Mouse (Mus musculus) hindbrain, embryonic 13.5 days (tissue): ENCODE measurements around the gene Pkn1. TPM values are rescaled to one million over a fixed set of nuclear protein-coding genes. Genes with fewer than 3 reads are reported as not detected.

Experiments used
- ATAC-seq: fragments of 200-750 bp; cut with Nextera tagmentation; 2 replicates; pipeline ENCODE4 v1.8.0; 2017; ENCODE audit warnings: moderate TSS enrichment; ENCODE audit not compliant: low FRiP score
- H3K27ac ChIP-seq: fragments of 300-500 bp; sonication (generic); 2 replicates; pipeline ENCODE4 v1.5.1; 2015; ENCODE audit warnings: inconsistent platforms, mild to moderate bottlenecking, moderate library complexity
- H3K27me3 ChIP-seq: fragments of 300-500 bp; sonication (generic); 2 replicates; pipeline ENCODE4 v1.6.1; 2015; ENCODE audit warnings: mild to moderate bottlenecking, inconsistent platforms
- H3K36me3 ChIP-seq: fragments of 300-500 bp; sonication (generic); 2 replicates; pipeline ENCODE4 v1.6.1; 2015; ENCODE audit warnings: mild to moderate bottlenecking, inconsistent platforms
- H3K4me1 ChIP-seq: fragments of 300-500 bp; sonication (generic); replicated peaks from 2 replicates; pipeline ENCODE4 v1.6.1; 2015; ENCODE audit warnings: inconsistent platforms
- H3K4me2 ChIP-seq: fragments of 300-500 bp; sonication (generic); 2 replicates; pipeline ENCODE4 v1.6.1; 2015; ENCODE audit warnings: inconsistent platforms, mild to moderate bottlenecking, moderate library complexity
- H3K4me3 ChIP-seq: fragments of 300-500 bp; sonication (generic); 2 replicates; pipeline ENCODE4 v1.5.1; 2015; ENCODE audit warnings: mild to moderate bottlenecking, inconsistent platforms
- H3K9ac ChIP-seq: fragments of 300-500 bp; sonication (generic); 2 replicates; pipeline ENCODE4 v1.6.1; 2015; ENCODE audit warnings: mild to moderate bottlenecking, inconsistent platforms
- H3K9me3 ChIP-seq: fragments of 300-500 bp; sonication (generic); 2 replicates; pipeline ENCODE4 v1.6.1; 2016; ENCODE audit warnings: inconsistent platforms
- WGBS: fragments of 180-500 bp; shearing (Covaris S2); methylation state at CpG from one replicate; pipeline ENCODE4 v1.1.7; 2015; 5-methylcytosine and 5-hydroxymethylcytosine counted together
- polyA plus RNA-seq: library from polyadenylated mRNA; unstranded; fragments of >200 nt; fragmentation: Nextera tagmentation; extraction: Ambion mirVana; gene quantifications from 2 replicates; pipeline ENCODE4 v1.2.1, GENCODE M21; 2015

Pkn1 gene
- polyA plus RNA-seq, 1 experiment from 2014 or later: 23.7 TPM

DNA sequence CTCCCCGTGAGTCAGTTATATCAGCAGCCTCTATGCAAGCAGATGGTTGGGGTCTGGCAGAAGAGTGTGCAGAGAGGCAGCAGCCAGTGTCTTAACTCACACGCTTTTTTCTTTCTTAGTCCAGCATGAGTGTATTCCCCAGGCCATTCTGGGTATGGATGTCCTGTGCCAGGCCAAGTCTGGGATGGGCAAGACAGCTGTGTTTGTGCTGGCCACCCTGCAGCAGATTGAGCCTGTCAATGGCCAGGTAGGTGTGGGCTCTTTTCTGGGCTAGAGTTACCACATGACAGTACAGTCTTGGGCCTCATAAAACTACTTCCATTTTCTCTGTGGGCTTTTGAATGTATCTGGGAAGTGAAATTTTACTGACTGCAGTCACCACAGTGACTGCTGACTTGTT, 20.7 kb upstream of the Pkn1 start:
- Histone ChIP-seq H3K27ac (no peak overlapping the region), H3K36me3 (peaks cover 54% of the 10 kb centered on the region), H3K27me3 (no peaks in the 10 kb centered on the region), H3K9ac (no peak overlapping the region), H3K9me3 (no peaks in the 10 kb centered on the region), H3K4me2 (no peak overlapping the region), H3K4me1 (peaks cover 23% of the 10 kb centered on the region), H3K4me3 (no peak overlapping the region)
- ATAC-seq: no peak
- WGBS: 88% methylated on average over 2 of the region's 2 CpGs

DNA sequence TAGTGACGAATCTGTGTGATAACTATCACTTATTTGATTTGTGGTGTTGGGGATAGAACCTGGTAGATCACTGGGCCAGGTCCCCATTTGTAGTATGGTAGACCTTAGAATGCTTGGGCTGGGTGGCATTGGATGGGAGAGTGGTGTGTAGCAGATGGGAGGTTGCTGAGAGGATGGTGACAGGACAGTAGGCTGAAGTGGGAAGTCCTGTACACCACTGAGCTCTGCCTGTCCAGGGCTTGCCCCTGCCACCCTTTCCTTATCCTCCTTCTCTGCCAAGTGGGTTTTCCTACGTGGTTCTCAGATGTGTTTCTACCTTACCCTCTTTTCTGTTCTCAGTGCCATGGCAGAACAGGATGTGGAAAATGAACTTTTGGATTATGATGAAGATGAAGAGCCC, 20.1 kb upstream of the Pkn1 start:
- Histone ChIP-seq H3K9ac (no peak overlapping the region), H3K36me3 (peaks cover 48% of the 10 kb centered on the region), H3K27ac (no peak overlapping the region), H3K9me3 (no peaks in the 10 kb centered on the region), H3K4me3 (no peak overlapping the region), H3K27me3 (no peaks in the 10 kb centered on the region), H3K4me1 (peaks cover 23% of the 10 kb centered on the region), H3K4me2 (no peak overlapping the region)
- no peak for ATAC-seq
- WGBS: 99% methylated on average over 2 of the region's 2 CpGs

DNA sequence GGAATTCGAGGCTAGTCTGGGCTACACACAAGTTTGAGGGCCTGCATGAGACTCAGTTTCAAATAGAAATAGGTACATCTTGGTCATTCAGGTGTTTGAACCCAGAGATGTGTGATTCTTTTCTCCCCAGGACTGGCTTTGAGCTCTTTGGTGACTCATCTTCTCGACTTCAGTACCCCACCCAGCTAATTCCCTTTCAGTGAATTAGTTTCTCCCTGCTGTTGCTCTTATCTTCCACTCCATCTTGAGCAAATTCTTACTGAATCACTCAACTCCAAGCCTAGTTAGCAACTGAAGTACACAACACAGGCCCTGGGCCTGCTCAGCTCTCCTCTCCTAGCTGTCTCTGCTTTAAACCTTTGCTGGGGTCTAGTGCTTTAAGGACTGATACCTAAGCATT, 17.6 kb upstream of the Pkn1 start:
- 72% methylated on average over 2 of the region's 2 CpGs for WGBS
- peak overlapping the region; percentile 95 for H3K4me2 ChIP-seq

DNA sequence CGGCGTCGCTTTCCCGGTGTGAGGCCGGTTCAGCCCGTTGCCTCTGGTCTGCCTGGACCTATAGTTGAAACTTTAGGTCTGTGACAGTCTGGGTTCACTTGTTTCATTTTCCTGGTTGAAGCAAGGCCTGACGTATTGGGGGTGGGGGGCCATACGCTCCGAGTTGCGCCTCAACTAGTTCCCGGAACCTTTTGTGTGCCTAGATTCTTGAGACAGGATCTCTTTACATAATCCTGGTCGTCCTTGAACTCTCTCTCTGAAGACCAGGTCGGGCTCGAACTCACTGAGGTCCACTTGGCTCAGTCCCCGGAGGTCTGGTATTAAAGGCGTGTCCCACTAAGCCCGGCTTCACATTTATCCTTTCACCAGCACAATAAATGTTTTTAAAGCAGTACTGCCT, 16.8 kb upstream of the Pkn1 start:
- ATAC-seq: no peak
- Histone ChIP-seq H3K27me3 (no peaks in the 10 kb centered on the region; the same call in 1 of the 2 replicates), H3K27ac (peak overlapping the region; percentile 94), H3K4me2 (peak overlapping the region; percentile 95), H3K9ac (peak overlapping the region; percentile 80), H3K9me3 (no peaks in the 10 kb centered on the region), H3K4me3 (peak overlapping the region; percentile 88), H3K4me1 (peaks cover 23% of the 10 kb centered on the region), H3K36me3 (peaks cover 15% of the 10 kb centered on the region)
- 2% methylated on average over 17 of the region's 17 CpGs for WGBS

More for the DNA sequence above, 17.6 kb upstream of the Pkn1 start:
- Histone ChIP-seq H3K27ac (no peak overlapping the region), H3K4me3 (peak overlapping the region; percentile 88), H3K27me3 (no peaks in the 10 kb centered on the region; the same call in 1 of the 2 replicates), H3K36me3 (peaks cover 23% of the 10 kb centered on the region), H3K9ac (peak overlapping the region; percentile 80; the same call in 1 of the 2 replicates), H3K9me3 (no peaks in the 10 kb centered on the region), H3K4me1 (peaks cover 23% of the 10 kb centered on the region)
- ATAC-seq: no peak

DNA sequence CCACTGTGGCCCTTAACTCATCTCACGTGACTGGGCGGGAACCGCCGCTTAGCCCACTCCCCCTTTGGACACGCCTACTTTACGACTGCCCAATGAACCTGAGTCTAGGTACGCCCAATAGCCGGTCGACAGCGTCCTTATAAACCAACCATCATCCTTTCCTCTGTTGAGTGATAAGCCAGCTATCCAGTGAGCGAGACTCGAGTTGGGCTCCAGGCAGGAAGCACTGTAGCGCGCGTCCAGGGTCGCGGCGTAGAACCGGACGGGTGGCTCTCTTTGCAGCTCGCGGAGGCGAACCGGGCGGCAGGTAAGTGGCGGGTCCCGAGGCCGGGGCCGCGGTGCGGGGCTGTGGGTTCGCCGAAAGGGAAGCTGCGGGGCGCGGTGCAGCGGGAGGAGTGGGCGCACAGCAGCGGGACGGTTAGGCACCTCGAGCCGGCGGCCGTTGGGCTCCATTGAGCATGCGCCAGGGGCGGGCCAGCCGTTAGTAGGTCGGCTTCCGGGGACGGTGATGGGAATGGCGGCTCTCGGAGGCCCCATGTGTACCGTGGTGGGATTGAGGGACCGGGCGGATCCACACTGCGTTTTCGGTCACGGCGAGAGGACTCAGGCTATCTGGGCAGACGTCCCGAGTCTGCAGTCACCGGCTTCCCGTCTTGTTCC, 16.2 kb upstream of the Pkn1 start, which contains the start of gene Ddx39:
Gene Ddx39, plus strand, starts transcription at position 147 of the 660 bp plus-strand sequence.
- WGBS: under 1% methylated on average over 63 of the region's 63 CpGs
- peaks cover 9% of the 10 kb centered on the region for H3K36me3 ChIP-seq
- H3K4me2 ChIP-seq: peak within 1 kb of the TSS; percentile 95
- H3K27me3 ChIP-seq: no peaks in the 10 kb centered on the region; the same call in 1 of the 2 replicates
- no peaks in the 10 kb centered on the region for H3K9me3 ChIP-seq
- peak within 1 kb of the TSS; percentile 80 for H3K9ac ChIP-seq
- peaks cover 23% of the 10 kb centered on the region for H3K4me1 ChIP-seq
- ATAC-seq: peak; percentile 100
- peak within 1 kb of the TSS; percentile 94 for H3K27ac ChIP-seq
- H3K4me3 ChIP-seq: peak within 1 kb of the TSS; percentile 88

DNA sequence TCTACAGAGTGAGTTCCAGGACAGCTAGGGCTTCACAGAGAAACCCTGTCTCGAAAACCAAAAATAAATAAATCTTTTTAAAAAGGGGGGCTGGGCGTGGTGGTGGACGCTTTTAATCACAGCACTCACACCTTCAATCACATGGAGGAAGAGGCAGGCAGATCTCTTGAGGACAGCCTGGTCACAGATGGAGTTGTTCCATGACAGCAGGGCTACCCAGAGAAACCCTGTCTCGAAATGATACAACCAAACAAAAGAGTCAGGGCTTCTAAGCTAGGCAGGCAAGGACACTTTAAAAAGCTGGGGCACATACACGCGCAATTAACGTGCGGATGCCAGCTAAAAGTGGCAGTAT, 15.7 kb upstream of the Pkn1 start:
- H3K27me3 ChIP-seq: no peaks in the 10 kb centered on the region; the same call in 1 of the 2 replicates
- peak overlapping the region; percentile 51 for H3K4me2 ChIP-seq
- H3K4me3 ChIP-seq: peak overlapping the region; percentile 88
- no peak overlapping the region for H3K9ac ChIP-seq
- H3K9me3 ChIP-seq: no peaks in the 10 kb centered on the region
- H3K36me3 ChIP-seq: peaks cover 4% of the 10 kb centered on the region
- H3K4me1 ChIP-seq: peaks cover 23% of the 10 kb centered on the region
- no peak; the same call in 1 of the 2 replicates for ATAC-seq
- 18% methylated on average over 8 of the region's 8 CpGs for WGBS
- H3K27ac ChIP-seq: peak overlapping the region; percentile 46; the same call in 1 of the 2 replicates

DNA sequence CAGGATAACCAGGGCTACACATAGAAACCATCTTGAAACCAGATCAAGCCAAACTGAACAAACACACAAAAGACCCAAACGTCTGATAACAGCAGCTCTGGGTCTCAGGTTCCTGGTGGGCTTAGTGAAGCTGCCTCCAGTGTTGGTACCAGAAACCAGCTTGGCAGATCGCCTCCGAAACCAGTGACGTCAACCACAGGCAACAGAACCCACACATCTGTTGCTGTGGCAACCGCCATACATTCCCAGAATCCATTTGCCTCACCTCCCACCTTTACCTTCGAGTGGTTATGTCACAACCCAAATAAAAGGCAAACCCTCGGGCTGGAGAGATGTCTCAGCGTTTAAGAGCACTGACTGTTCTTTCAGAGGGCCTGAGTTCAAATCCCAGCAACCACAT, 8.6 kb upstream of the Pkn1 start:
- WGBS: 79% methylated on average over 8 of the region's 8 CpGs
- H3K27me3 ChIP-seq: no peaks in the 10 kb centered on the region
- no peak overlapping the region for H3K9ac ChIP-seq
- no peak overlapping the region for H3K4me2 ChIP-seq
- H3K27ac ChIP-seq: no peak overlapping the region
- no peak for ATAC-seq
- H3K9me3 ChIP-seq: no peaks in the 10 kb centered on the region
- no peak overlapping the region for H3K4me3 ChIP-seq
- H3K36me3 ChIP-seq: no peaks in the 10 kb centered on the region
- no peaks in the 10 kb centered on the region for H3K4me1 ChIP-seq

DNA sequence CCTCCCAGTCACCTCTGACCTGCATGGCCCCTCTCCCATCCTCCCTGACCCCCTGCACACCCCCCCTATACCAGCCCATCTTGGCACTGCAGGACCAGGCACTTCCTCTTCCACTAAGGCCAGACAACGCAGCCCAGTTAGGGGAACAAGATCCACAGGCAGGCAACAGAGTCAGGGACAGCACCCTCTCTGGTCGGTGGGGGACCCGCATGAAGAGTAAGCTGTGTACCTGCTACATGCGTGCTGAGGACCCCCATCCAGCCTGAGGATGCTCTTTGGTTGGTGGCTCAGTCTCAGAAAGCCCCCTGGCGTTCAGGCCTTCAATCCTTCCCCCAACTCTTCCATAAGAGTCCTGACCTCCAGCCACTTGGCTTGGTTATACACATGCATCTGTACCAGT, 7.4 kb upstream of the Pkn1 start:
- Histone ChIP-seq H3K4me3 (no peak overlapping the region), H3K4me1 (no peaks in the 10 kb centered on the region), H3K9me3 (no peaks in the 10 kb centered on the region), H3K27ac (no peak overlapping the region), H3K36me3 (no peaks in the 10 kb centered on the region), H3K9ac (no peak overlapping the region), H3K4me2 (no peak overlapping the region), H3K27me3 (no peaks in the 10 kb centered on the region)
- ATAC-seq: no peak
- WGBS: 56% methylated on average over 5 of the region's 5 CpGs

DNA sequence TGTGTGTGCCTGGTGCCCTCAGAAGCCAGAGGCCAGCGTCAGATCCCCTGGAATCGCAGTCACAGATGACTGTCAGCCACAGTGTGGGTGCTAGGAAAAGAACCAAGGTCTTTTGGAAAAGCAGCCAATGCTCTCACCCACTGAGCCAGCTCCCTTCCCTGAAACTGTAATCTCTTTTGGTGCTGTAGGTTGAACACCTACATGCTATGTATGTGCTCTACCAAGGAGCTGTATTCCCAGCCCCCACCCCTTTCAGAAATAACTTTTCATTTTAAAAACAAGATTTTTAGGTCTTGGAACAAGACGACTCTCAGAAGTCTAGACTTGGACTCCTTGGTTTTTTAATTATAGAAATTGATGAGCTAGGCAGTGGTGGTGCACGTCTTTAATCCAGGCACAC, 4.4 kb upstream of the Pkn1 start:
- ATAC-seq: no peak
- WGBS: 82% methylated on average over 4 of the region's 4 CpGs
- H3K9me3 ChIP-seq: no peaks in the 10 kb centered on the region
- no peaks in the 10 kb centered on the region for H3K36me3 ChIP-seq
- no peaks in the 10 kb centered on the region for H3K27me3 ChIP-seq
- H3K27ac ChIP-seq: no peak overlapping the region
- H3K4me2 ChIP-seq: no peak overlapping the region
- peaks cover 15% of the 10 kb centered on the region for H3K4me1 ChIP-seq
- H3K9ac ChIP-seq: no peak overlapping the region
- H3K4me3 ChIP-seq: no peak overlapping the region

DNA sequence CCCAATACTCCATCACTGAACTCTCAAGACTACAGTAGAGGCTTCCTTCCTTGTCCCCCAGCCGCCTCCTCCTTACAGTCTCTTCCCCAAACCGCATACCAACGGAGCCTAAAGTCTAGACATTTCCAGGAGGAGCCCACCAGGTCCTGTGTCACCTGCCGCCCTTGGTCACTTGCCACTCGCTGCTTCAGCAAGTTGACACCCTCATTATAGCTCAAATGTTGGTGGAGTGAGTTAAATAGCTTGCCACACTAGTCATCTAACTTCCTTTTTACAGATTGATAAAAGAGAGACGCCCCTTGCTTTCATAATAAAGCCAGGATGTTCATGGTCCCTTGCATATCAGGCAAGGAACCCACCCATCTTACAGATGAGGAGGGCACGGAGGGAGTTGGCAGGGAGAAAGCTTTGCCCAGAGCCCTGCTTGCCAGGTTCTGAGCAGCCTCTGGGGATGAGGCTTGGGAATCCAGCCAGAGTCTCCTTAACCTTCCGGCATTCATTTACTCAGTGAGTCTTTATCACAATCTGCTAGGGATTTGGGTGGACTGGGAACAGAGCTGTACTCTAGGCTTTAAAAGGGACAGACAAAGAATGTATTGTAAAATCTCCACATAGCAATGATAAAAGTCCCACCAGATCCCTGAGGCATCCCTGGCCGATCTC, 1.6 kb upstream of the Pkn1 start:
- Histone ChIP-seq H3K9me3 (no peaks in the 10 kb centered on the region), H3K36me3 (no peaks in the 10 kb centered on the region), H3K27ac (no peak overlapping the region), H3K4me3 (no peak overlapping the region), H3K4me2 (no peak overlapping the region), H3K4me1 (peaks cover 36% of the 10 kb centered on the region), H3K27me3 (no peaks in the 10 kb centered on the region), H3K9ac (no peak overlapping the region)
- WGBS: 85% methylated on average over 9 of the region's 9 CpGs
- ATAC-seq: no peak

DNA sequence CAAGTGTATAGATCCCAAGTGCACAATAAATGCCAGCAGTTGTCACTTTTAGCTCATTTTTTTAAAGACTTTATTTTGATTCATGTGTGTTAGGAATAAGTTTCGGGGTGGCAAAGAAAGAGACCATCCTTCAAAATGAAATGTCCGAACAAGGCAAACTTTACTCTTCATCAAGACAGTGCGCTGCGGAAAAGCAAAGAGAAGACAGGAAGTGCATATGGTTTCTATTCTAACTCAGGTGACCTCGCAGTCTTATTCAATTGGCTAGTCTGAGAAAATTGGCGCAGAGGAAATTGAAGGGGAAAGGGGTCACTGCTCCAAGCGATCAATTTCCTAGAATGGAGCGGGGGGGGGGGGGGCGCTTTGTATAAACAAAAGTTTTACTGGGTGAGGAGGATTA, 587 bp upstream of the Pkn1 start:
- Histone ChIP-seq H3K9ac (peak overlapping the region; percentile 98), H3K36me3 (no peaks in the 10 kb centered on the region), H3K27me3 (no peaks in the 10 kb centered on the region), H3K4me3 (peak overlapping the region; percentile 90), H3K27ac (peak overlapping the region; percentile 82), H3K4me2 (peak overlapping the region; percentile 91), H3K4me1 (peaks cover 41% of the 10 kb centered on the region), H3K9me3 (no peaks in the 10 kb centered on the region)
- WGBS: 41% methylated on average over 9 of the region's 9 CpGs
- ATAC-seq: no peak

DNA sequence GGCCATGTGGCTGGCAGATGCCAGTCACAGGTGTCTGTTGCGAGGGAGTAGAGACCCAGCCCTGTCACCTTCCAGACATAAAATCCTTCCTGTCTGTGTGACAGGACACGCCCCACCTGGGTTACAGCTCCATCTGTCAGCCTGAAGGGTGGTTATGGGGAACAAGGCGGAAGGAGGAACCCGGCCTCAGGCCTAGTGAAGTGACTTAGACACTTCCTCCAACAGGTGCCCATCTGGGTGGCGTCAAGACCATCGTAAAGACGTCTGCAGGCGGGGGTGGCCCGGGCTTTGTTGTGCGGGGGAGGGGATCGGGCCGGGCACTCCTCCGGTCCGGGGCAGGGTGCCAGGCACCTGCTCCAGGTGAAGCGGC, 703 bp downstream of the Pkn1 start:
- Histone ChIP-seq H3K27ac (peak overlapping the region; percentile 82), H3K27me3 (no peaks in the 10 kb centered on the region), H3K4me2 (peak overlapping the region; percentile 91), H3K36me3 (no peaks in the 10 kb centered on the region), H3K4me1 (peaks cover 45% of the 10 kb centered on the region), H3K9me3 (no peaks in the 10 kb centered on the region), H3K4me3 (peak overlapping the region; percentile 90), H3K9ac (peak overlapping the region; percentile 98)
- ATAC-seq: peak; percentile 23
- WGBS: 7% methylated on average over 15 of the region's 15 CpGs
